Mouse (Mus musculus): Measurements from ENCODE around the gene Lrrc7. TPM values are rescaled to one million over a fixed set of nuclear protein-coding genes. Genes with fewer than 3 reads are reported as not detected.

Lrrc7 gene
- total and polyA plus RNA-seq, 3 experiments, result 0.07 TPM; not detected in 2

DNA sequence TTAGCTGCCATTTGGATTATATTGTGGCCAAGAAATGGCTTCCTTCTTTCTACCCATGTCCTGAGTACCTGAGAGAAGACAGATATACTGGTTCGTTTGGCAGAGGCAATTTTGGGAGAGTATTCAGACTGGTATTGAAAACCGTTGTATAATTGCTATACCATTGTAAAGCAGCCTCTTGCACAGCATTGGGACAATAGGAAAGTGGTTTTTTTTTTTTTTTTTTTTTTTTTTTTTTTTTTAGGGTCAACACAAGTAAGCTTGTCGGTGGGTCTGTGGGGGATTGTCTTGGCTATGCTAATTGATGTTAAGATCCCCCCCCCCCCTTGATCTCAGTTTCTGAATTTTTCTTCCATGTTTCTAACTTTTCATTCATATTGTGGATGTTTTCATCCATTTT is 523.9 kb downstream of the Lrrc7 start:
- H3K79me2 ChIP-seq (replicated peaks; ENCODE audit: control insufficient read depth, extremely low read depth, insufficient read depth, poor library complexity, severe bottlenecking), result peaks cover 76% of the 10 kb centered on the region
- peak overlapping the region; percentile 96; the same call in 1 of the 2 replicates for H3K4me2 ChIP-seq (ENCODE audit: insufficient read depth, low read depth, poor library complexity, severe bottlenecking)
- H3K4me3 ChIP-seq (replicated peaks in 1 of 3; ENCODE audit: low read depth in 2 of 3, low read length in 2 of 3, poor library complexity in 1 of 3), result peak overlapping the region in 1 of 3 experiments; percentile 78
- peak overlapping the region; percentile 84; the same call in 1 of the 2 replicates for H3K9ac ChIP-seq (ENCODE audit: insufficient read depth, low read depth)
- no peaks in the 10 kb centered on the region for H3K27me3 ChIP-seq (replicated peaks)
- DNase-seq (ENCODE audit: extremely low read depth), result no peak
- no peaks in the 10 kb centered on the region for H3K9me3 ChIP-seq (replicated peaks; ENCODE audit: low read length)
- H3K4me1 ChIP-seq (ENCODE audit: control insufficient read depth in 1 of 2, insufficient read depth in 2 of 2), result peaks cover 4 to 64% of the 10 kb centered on the region in 2 experiments
- H3K36me3 ChIP-seq (replicated peaks in 1 of 2; ENCODE audit: control insufficient read depth in 1 of 2, insufficient read depth in 1 of 2, low read length in 1 of 2), result peaks cover 0 to 41% of the 10 kb centered on the region in 2 experiments
- dilution Hi-C loops (cut with MboI; ENCODE audit: extremely low pct_ligation_motif_present, extremely low pct_unique_long_range_greater_than_20kb, low sequenced_read_pairs) (no loop called here), in situ Hi-C loops (cut with MboI; ENCODE audit: low pct_ligation_motif_present, low pct_unique_long_range_greater_than_20kb, low sequenced_read_pairs) (no loop called here)
- TF ChIP-seq JUN (IDR thresholded peaks at IDR 0.05; ENCODE audit: insufficient read depth, low read depth, low read length) (no peak), SIN3A (IDR thresholded peaks at IDR 0.05; ENCODE audit: low read length) (0 out of 2 replicates have a peak, but pooled peaks have one; percentile 29), ZNF384 (IDR thresholded peaks at IDR 0.05; ENCODE audit: low read depth, low read length) (peak; percentile 73; the same call in 1 of the 2 replicates)
- H3K27ac ChIP-seq (ENCODE audit: insufficient read depth, low read depth), result no peak overlapping the region

DNA sequence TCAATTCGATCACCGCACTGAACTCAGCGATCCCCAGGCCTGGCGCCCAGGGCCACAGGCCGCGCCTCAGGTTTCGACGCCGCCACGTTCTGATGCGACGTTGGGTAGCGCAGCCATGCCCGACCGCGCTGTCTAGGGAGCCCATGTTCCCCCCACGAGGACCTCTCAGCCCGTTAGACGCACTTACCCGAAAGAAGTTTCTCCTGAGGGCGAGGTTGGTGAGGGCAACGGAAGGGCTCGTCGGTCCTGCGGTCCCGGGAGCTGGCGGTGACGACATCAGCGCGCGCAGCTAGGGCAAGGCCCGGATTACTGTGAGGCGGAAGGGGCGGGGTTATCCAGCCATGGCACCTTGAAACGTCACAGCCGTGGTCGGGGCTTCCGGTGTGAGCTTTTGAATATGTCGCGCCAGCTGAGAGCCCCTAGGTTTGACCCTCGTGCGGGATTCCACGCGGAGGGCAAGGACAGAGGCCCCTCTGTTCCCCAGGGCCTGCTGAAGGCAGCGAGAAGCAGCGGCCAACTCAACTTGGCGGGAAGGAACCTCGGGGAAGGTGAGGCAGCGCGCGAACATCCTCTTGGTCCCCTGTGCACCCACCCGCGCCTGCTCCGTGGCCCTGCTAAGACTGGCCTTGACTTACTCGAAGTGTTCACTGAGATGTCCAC is 525.6 kb downstream of the Lrrc7 start, which contains the start of the genes Srsf11 and Lrrc40:
Srsf11 (minus strand) TSS at position 311 of the 660 bp plus-strand sequence.
Lrrc40 (plus strand) TSS at position 334 of the 660 bp plus-strand sequence.
- peak; percentile 100 for DNase-seq (ENCODE audit: extremely low read depth)
- Histone ChIP-seq H3K27me3 (replicated peaks) (no peaks in the 10 kb centered on the region), H3K36me3 (replicated peaks in 1 of 2; ENCODE audit: control insufficient read depth in 1 of 2, insufficient read depth in 1 of 2, low read length in 1 of 2) (peaks cover 0 to 27% of the 10 kb centered on the region in 2 experiments), H3K9ac (ENCODE audit: insufficient read depth, low read depth) (peak within 1 kb of the TSS; percentile 84), H3K79me2 (replicated peaks; ENCODE audit: control insufficient read depth, extremely low read depth, insufficient read depth, poor library complexity, severe bottlenecking) (peaks cover 81% of the 10 kb centered on the region), H3K9me3 (replicated peaks; ENCODE audit: low read length) (no peaks in the 10 kb centered on the region), H3K27ac (ENCODE audit: insufficient read depth, low read depth) (peak within 1 kb of the TSS; percentile 81), H3K4me2 (ENCODE audit: insufficient read depth, low read depth, poor library complexity, severe bottlenecking) (peak within 1 kb of the TSS; percentile 96), H3K4me3 (replicated peaks in 1 of 3; ENCODE audit: low read depth in 2 of 3, low read length in 2 of 3, poor library complexity in 1 of 3) (peak within 1 kb of the TSS; percentile 78 to 96 (median 87)), H3K4me1 (ENCODE audit: control insufficient read depth in 1 of 2, insufficient read depth in 2 of 2) (peaks cover 4 to 68% of the 10 kb centered on the region in 2 experiments)
- dilution Hi-C loops (cut with MboI; ENCODE audit: extremely low pct_ligation_motif_present, extremely low pct_unique_long_range_greater_than_20kb, low sequenced_read_pairs) (no loop called here), in situ Hi-C loops (cut with MboI; ENCODE audit: low pct_ligation_motif_present, low pct_unique_long_range_greater_than_20kb, low sequenced_read_pairs) (no loop called here)
- TF ChIP-seq ZKSCAN1 (IDR thresholded peaks at IDR 0.05; ENCODE audit: borderline replicate concordance, low read depth, low read length), result peak; percentile 12; the same call in 1 of the 2 replicates
- TF ChIP-seq MAFK (IDR thresholded peaks at IDR 0.05; ENCODE audit: insufficient replicate concordance, low read length), result no peak
- peak; percentile 93 for TF ChIP-seq NELFE (IDR thresholded peaks at IDR 0.05; ENCODE audit: low read depth, low read length)
- no peak for TF ChIP-seq RCOR1 (conservative IDR thresholded peaks at IDR 0.05; ENCODE audit: low read depth, low read length)
- TF ChIP-seq ETS1 (conservative IDR thresholded peaks at IDR 0.05; ENCODE audit: low read depth, low read length), result peak; percentile 64
- TF ChIP-seq CHD2 (IDR thresholded peaks at IDR 0.05; ENCODE audit: low read length), result no peak
- peak; percentile 98 for TF ChIP-seq TCF12 (IDR thresholded peaks at IDR 0.05; ENCODE audit: low read depth, low read length)
- no peak for TF ChIP-seq CTCF (conservative IDR thresholded peaks at IDR 0.05 in 1 of 2, IDR thresholded peaks at IDR 0.05 in 1 of 2; ENCODE audit: low read depth in 2 of 2, low read length in 2 of 2)
- peak; percentile 97 for TF ChIP-seq POLR2A (IDR thresholded peaks at IDR 0.05; ENCODE audit: low read depth, low read length)
- no peak for TF ChIP-seq EP300 (IDR thresholded peaks at IDR 0.05; ENCODE audit: low read length)
- TF ChIP-seq BHLHE40 (IDR thresholded peaks at IDR 0.05; ENCODE audit: low read depth, low read length), result no peak
- peak; percentile 92 for TF ChIP-seq MAX (IDR thresholded peaks at IDR 0.05; ENCODE audit: low read length)
- TF ChIP-seq HCFC1 (IDR thresholded peaks at IDR 0.05; ENCODE audit: low read depth, low read length), result peak; percentile 95
- peak; percentile 97 for TF ChIP-seq SIN3A (IDR thresholded peaks at IDR 0.05; ENCODE audit: low read length)
- peak; percentile 96 for TF ChIP-seq MXI1 (IDR thresholded peaks at IDR 0.05; ENCODE audit: low read depth, low read length)
- peak; percentile 74 for TF ChIP-seq NRF1 (IDR thresholded peaks at IDR 0.05; ENCODE audit: low read depth, low read length)
- TF ChIP-seq ZNF384 (IDR thresholded peaks at IDR 0.05; ENCODE audit: low read depth, low read length), result no peak
- no peak for TF ChIP-seq CHD1 (IDR thresholded peaks at IDR 0.05; ENCODE audit: low read depth, low read length)
- TF ChIP-seq RAD21 (IDR thresholded peaks at IDR 0.05; ENCODE audit: low read depth, low read length), result no peak
- no peak for TF ChIP-seq JUND (conservative IDR thresholded peaks at IDR 0.05; ENCODE audit: low read depth, low read length)
- TF ChIP-seq USF1 (IDR thresholded peaks at IDR 0.05; ENCODE audit: low read depth, low read length), result no peak; the same call in 1 of the 2 replicates
- TF ChIP-seq POLR2AphosphoS2 (IDR thresholded peaks at IDR 0.05; ENCODE audit: low read depth, low read length), result peak; percentile 90; the same call in 1 of the 2 replicates
- peak; percentile 86; the same call in 1 of the 2 replicates for TF ChIP-seq ZMIZ1 (IDR thresholded peaks at IDR 0.05; ENCODE audit: low read depth, low read length)
- peak; percentile 84 for TF ChIP-seq TBP (conservative IDR thresholded peaks at IDR 0.05; ENCODE audit: low read depth, low read length)
- TF ChIP-seq JUN (IDR thresholded peaks at IDR 0.05; ENCODE audit: insufficient read depth, low read depth, low read length), result peak; percentile 3; the same call in 1 of the 2 replicates
- peak; percentile 80; the same call in 1 of the 2 replicates for TF ChIP-seq MAZ (IDR thresholded peaks at IDR 0.05; ENCODE audit: low read depth, low read length)
- peak; percentile 88 for TF ChIP-seq UBTF (IDR thresholded peaks at IDR 0.05; ENCODE audit: low read depth, low read length)
- peak; percentile 93 for TF ChIP-seq ELF1 (IDR thresholded peaks at IDR 0.05; ENCODE audit: low read depth, low read length)
- peak; percentile 95 for TF ChIP-seq KAT2A (IDR thresholded peaks at IDR 0.05; ENCODE audit: insufficient replicate concordance, low read length)
- TF ChIP-seq IRF4 (IDR thresholded peaks at IDR 0.05; ENCODE audit: low read depth, low read length), result peak; percentile 92
- TF ChIP-seq USF2 (conservative IDR thresholded peaks at IDR 0.05; ENCODE audit: low read depth, low read length), result no peak

Measured in CH12.LX (cell line).